ENCODE assay signal across 8 mouse cellular contexts in genomic region chr1:60565931-60566630, GRCm38 (mm10). TPM values are rescaled to one million over a fixed set of nuclear protein-coding genes. Genes with fewer than 3 reads are reported as not detected.
DNase-seq lines count a peak whose midpoint lies in the region; ATAC-seq lines count a peak whose summit lies in the region.

No protein-coding gene starts in this region.

- peak overlapping the region; percentile 99 for H3K9ac ChIP-seq in heart, embryonic 15.5 days

- under 1% methylated on average over 56 of the region's 56 CpGs for WGBS in heart, embryonic 15.5 days

- peaks cover 12% of the 10 kb centered on the region for H3K4me1 ChIP-seq in heart, embryonic 15.5 days (replicated peaks)

- H3K27ac ChIP-seq in heart, embryonic 15.5 days, result peak overlapping the region; percentile 98

- no peaks in the 10 kb centered on the region for H3K9me3 ChIP-seq in heart, embryonic 15.5 days (replicated peaks)

- H3K4me3 ChIP-seq in heart, embryonic 15.5 days, result peak overlapping the region; percentile 95

- peak; percentile 58 for ATAC-seq in heart, embryonic 15.5 days (replicated peaks; ENCODE audit: insufficient number of reproducible peaks, insufficient read depth, low FRiP score, low read depth)

- peak overlapping the region; percentile 75 for H3K4me2 ChIP-seq in heart, embryonic 15.5 days

- DNase-seq in adrenal gland, postnatal 4 days (ENCODE audit: low spot score in 2 of 2), result peak; percentile 5 to 28
- DNase-seq in adrenal gland, postnatal 25 days, result no peak
- peak; percentile 16 for DNase-seq in 416B (ENCODE audit: low read depth)
- DNase-seq in embryo, embryonic 11.5 days (ENCODE audit: low read depth, low spot score), result peak; percentile 13
- DNase-seq in layer of hippocampus, postnatal 14 days (ENCODE audit: low spot score in 2 of 2), result peak; percentile 34 to 66
- DNase-seq in lung, postnatal 25 days (ENCODE audit: low spot score), result peak; percentile 16
- peak; percentile 17 to 43 for DNase-seq in right cerebral cortex, postnatal 36 days (ENCODE audit: low spot score in 2 of 2)

- H3K36me3 ChIP-seq in heart, embryonic 15.5 days, result peaks cover 5% of the 10 kb centered on the region

- H3K27me3 ChIP-seq in heart, embryonic 15.5 days, result no peaks in the 10 kb centered on the region

RNA-seq across cellular contexts. Expression of gene Raph1, which starts 0.8 kb away (rescaled TPM):
- total RNA-seq in adrenal gland, postnatal 4 days (2021), result 10 to 100 TPM; 73.6 to 75.3 TPM
- total RNA-seq in adrenal gland, postnatal 25 days (2021), result 89.9 and 119 TPM in 2 replicates
- 51.7 and 55.1 TPM in 2 replicates for polyA plus RNA-seq in heart, embryonic 15.5 days (2015; fragmentation: Nextera tagmentation; extraction: Ambion mirVana)
- total RNA-seq in layer of hippocampus, postnatal 14 days (2021), result 10 to 100 TPM; 80.2 to 82.9 TPM
